Mouse (Mus musculus) hindbrain, embryonic 10.5 days (tissue): ENCODE measurements around the gene Eml6. TPM values are rescaled to one million over a fixed set of nuclear protein-coding genes. Genes with fewer than 3 reads are reported as not detected.
"Not testable (repeated sequence)": the region's sequence is repeated elsewhere in the genome, so short reads cannot be mapped to it uniquely, and the experiment has no call there.

Source experiments
- DNase-seq: peaks from one replicate; pipeline ENCODE4 v3.0.0-alpha.2; 2017; ENCODE audit warnings: low spot score
- H3K27ac ChIP-seq: fragments of 300-500 bp; sonication (generic); 2 replicates; pipeline ENCODE4 v1.5.1; 2016; ENCODE audit warnings: mild to moderate bottlenecking, moderate library complexity
- H3K27me3 ChIP-seq: fragments of 300-500 bp; sonication (generic); 2 replicates; pipeline ENCODE4 v1.6.1; 2016; ENCODE audit warnings: mild to moderate bottlenecking; ENCODE audit not compliant: poor library complexity, insufficient read depth, severe bottlenecking
- H3K36me3 ChIP-seq: fragments of 300-500 bp; sonication (generic); 2 replicates; pipeline ENCODE4 v1.6.1; 2016; ENCODE audit warnings: mild to moderate bottlenecking, moderate library complexity
- H3K4me1 ChIP-seq: fragments of 300-500 bp; sonication (generic); replicated peaks from 2 replicates; pipeline ENCODE4 v1.6.1; 2016; ENCODE audit warnings: mild to moderate bottlenecking
- H3K4me3 ChIP-seq: fragments of 300-500 bp; sonication (generic); 2 replicates; pipeline ENCODE4 v1.5.1; 2016; ENCODE audit warnings: mild to moderate bottlenecking, moderate library complexity
- H3K9me3 ChIP-seq: fragments of 300-500 bp; sonication (generic); 2 replicates; pipeline ENCODE4 v1.6.1; 2016; ENCODE audit warnings: mild to moderate bottlenecking, moderate library complexity
- WGBS: fragments of 180-500 bp; shearing (Covaris S2); methylation state at CpG from one replicate; pipeline ENCODE4 v1.1.7; 2016; 5-methylcytosine and 5-hydroxymethylcytosine counted together
- polyA plus RNA-seq: library from polyadenylated mRNA; unstranded; fragments of >200 nt; fragmentation: Nextera tagmentation; extraction: Ambion mirVana; gene quantifications from 2 replicates; pipeline ENCODE4 v1.2.1, GENCODE M21; 2016

Eml6 gene
- polyA plus RNA-seq, 1 experiment from 2014 or later, result 0.95 TPM

- Histone ChIP-seq H3K4me3 (no peak overlapping the region), H3K27ac (no peak overlapping the region), H3K4me1 (no peaks in the 10 kb centered on the region), H3K9me3 (no peaks in the 10 kb centered on the region), H3K27me3 (no peaks in the 10 kb centered on the region), H3K36me3 (no peaks in the 10 kb centered on the region)
- WGBS, result 56% methylated on average over 1 of the region's 1 CpGs
- no peak for DNase-seq
These were observed 141.5 kb downstream of the Eml6 start for GRCm38 (mm10) chr11:29884355-29884754.

GRCm38 (mm10) chr11:29883024-29883423, 142.8 kb downstream of the Eml6 start:
- 72% methylated on average over 4 of the region's 4 CpGs for WGBS

GRCm38 (mm10) chr11:29879641-29880040, 146.2 kb downstream of the Eml6 start:
- H3K9me3 ChIP-seq, result no peaks in the 10 kb centered on the region
- H3K4me3 ChIP-seq, result no peak overlapping the region
- 89% methylated on average over 2 of the region's 2 CpGs for WGBS
- DNase-seq, result no peak
- H3K4me1 ChIP-seq, result 0 out of 2 replicates have a peak, but pooled peaks cover 3% of the 10 kb centered on the region
- H3K27me3 ChIP-seq, result no peaks in the 10 kb centered on the region
- no peaks in the 10 kb centered on the region for H3K36me3 ChIP-seq
- no peak overlapping the region for H3K27ac ChIP-seq

More at GRCm38 (mm10) chr11:29883024-29883423, 142.8 kb downstream of the Eml6 start:
- H3K9me3 ChIP-seq, result no peaks in the 10 kb centered on the region
- H3K27ac ChIP-seq, result no peak overlapping the region
- DNase-seq, result no peak
- H3K36me3 ChIP-seq, result no peaks in the 10 kb centered on the region
- H3K4me3 ChIP-seq, result no peak overlapping the region
- H3K27me3 ChIP-seq, result no peaks in the 10 kb centered on the region
- no peaks in the 10 kb centered on the region for H3K4me1 ChIP-seq

GRCm38 (mm10) chr11:29877981-29878380, 147.9 kb downstream of the Eml6 start:
- Histone ChIP-seq H3K36me3 (no peaks in the 10 kb centered on the region), H3K4me1 (0 out of 2 replicates have a peak, but pooled peaks cover 3% of the 10 kb centered on the region), H3K4me3 (no peak overlapping the region), H3K27ac (no peak overlapping the region), H3K27me3 (no peaks in the 10 kb centered on the region), H3K9me3 (no peaks in the 10 kb centered on the region)
- no peak for DNase-seq
- 82% methylated on average over 1 of the region's 1 CpGs for WGBS

GRCm38 (mm10) chr11:29877280-29877679, 148.6 kb downstream of the Eml6 start:
- Histone ChIP-seq H3K9me3 (no peaks in the 10 kb centered on the region), H3K27ac (no peak overlapping the region), H3K4me1 (0 out of 2 replicates have a peak, but pooled peaks cover 3% of the 10 kb centered on the region), H3K4me3 (no peak overlapping the region), H3K27me3 (no peaks in the 10 kb centered on the region), H3K36me3 (no peaks in the 10 kb centered on the region)
- WGBS, result 51% methylated on average over 3 of the region's 3 CpGs
- DNase-seq, result no peak

- not testable (repeated sequence) for H3K4me1 ChIP-seq, H3K4me3 ChIP-seq, H3K27ac ChIP-seq, H3K36me3 ChIP-seq, H3K9me3 ChIP-seq, DNase-seq, H3K27me3 ChIP-seq
- WGBS, result 89% methylated on average over 1 of the region's 1 CpGs
These were observed 151.1 kb downstream of the Eml6 start for GRCm38 (mm10) chr11:29874781-29875180.

GRCm38 (mm10) chr11:29870174-29870573, 155.7 kb downstream of the Eml6 start:
- no peaks in the 10 kb centered on the region for H3K4me1 ChIP-seq
- no peaks in the 10 kb centered on the region for H3K9me3 ChIP-seq
- DNase-seq, result no peak
- no peaks in the 10 kb centered on the region for H3K36me3 ChIP-seq
- no peak overlapping the region for H3K27ac ChIP-seq
- no peaks in the 10 kb centered on the region for H3K27me3 ChIP-seq
- WGBS, result 94% methylated on average over 2 of the region's 2 CpGs
- H3K4me3 ChIP-seq, result no peak overlapping the region

- Histone ChIP-seq H3K4me3 (no peak overlapping the region), H3K4me1 (peaks cover 3% of the 10 kb centered on the region; the same call in 1 of the 2 replicates), H3K27me3 (no peaks in the 10 kb centered on the region), H3K9me3 (no peaks in the 10 kb centered on the region), H3K36me3 (no peaks in the 10 kb centered on the region), H3K27ac (no peak overlapping the region)
- DNase-seq, result no peak
These were observed 161.6 kb downstream of the Eml6 start for GRCm38 (mm10) chr11:29864269-29864668.

- H3K4me1 ChIP-seq, result peaks cover 3% of the 10 kb centered on the region; the same call in 1 of the 2 replicates
- 41% methylated on average over 2 of the region's 2 CpGs for WGBS
- no peaks in the 10 kb centered on the region for H3K36me3 ChIP-seq
- no peaks in the 10 kb centered on the region for H3K9me3 ChIP-seq
- no peaks in the 10 kb centered on the region for H3K27me3 ChIP-seq
- H3K4me3 ChIP-seq, result no peak overlapping the region
- H3K27ac ChIP-seq, result no peak overlapping the region
- DNase-seq, result peak; percentile 20
These were observed 164.0 kb downstream of the Eml6 start for GRCm38 (mm10) chr11:29861750-29862397.

GRCm38 (mm10) chr11:29861040-29861439, 164.8 kb downstream of the Eml6 start:
- no peak overlapping the region for H3K4me3 ChIP-seq
- H3K9me3 ChIP-seq, result no peaks in the 10 kb centered on the region
- no peak for DNase-seq
- 86% methylated on average over 2 of the region's 2 CpGs for WGBS
- H3K4me1 ChIP-seq, result peaks cover 3% of the 10 kb centered on the region; the same call in 1 of the 2 replicates
- H3K36me3 ChIP-seq, result no peaks in the 10 kb centered on the region
- H3K27me3 ChIP-seq, result no peaks in the 10 kb centered on the region
- no peak overlapping the region for H3K27ac ChIP-seq

- no peaks in the 10 kb centered on the region for H3K4me1 ChIP-seq
- no peak overlapping the region for H3K27ac ChIP-seq
- H3K9me3 ChIP-seq, result no peaks in the 10 kb centered on the region
- no peaks in the 10 kb centered on the region for H3K36me3 ChIP-seq
- no peak for DNase-seq
- WGBS, result 85% methylated on average over 3 of the region's 3 CpGs
- no peaks in the 10 kb centered on the region for H3K27me3 ChIP-seq
- H3K4me3 ChIP-seq, result no peak overlapping the region
These were observed 185.1 kb downstream of the Eml6 start for GRCm38 (mm10) chr11:29840606-29841227.

GRCm38 (mm10) chr11:29839781-29840180, 186.1 kb downstream of the Eml6 start:
- Histone ChIP-seq H3K9me3 (no peaks in the 10 kb centered on the region), H3K36me3 (no peaks in the 10 kb centered on the region), H3K27me3 (no peaks in the 10 kb centered on the region), H3K4me3 (no peak overlapping the region), H3K27ac (no peak overlapping the region), H3K4me1 (no peaks in the 10 kb centered on the region)
- 83% methylated on average over 3 of the region's 3 CpGs for WGBS
- DNase-seq, result no peak

GRCm38 (mm10) chr11:29837066-29837465, 188.8 kb downstream of the Eml6 start:
- no peak overlapping the region for H3K4me3 ChIP-seq
- no peak overlapping the region for H3K27ac ChIP-seq
- no peaks in the 10 kb centered on the region for H3K36me3 ChIP-seq
- H3K27me3 ChIP-seq, result no peaks in the 10 kb centered on the region
- no peak for DNase-seq
- no peaks in the 10 kb centered on the region for H3K9me3 ChIP-seq
- no peaks in the 10 kb centered on the region for H3K4me1 ChIP-seq
